Mouse (Mus musculus) kidney, postnatal 0 days (tissue): ENCODE results near the gene Slit3. TPM values are rescaled to one million over a fixed set of nuclear protein-coding genes. Genes with fewer than 3 reads are reported as not detected.

Experiments
- ATAC-seq: fragments of 200-750 bp; cut with Nextera tagmentation; replicated peaks from 2 replicates; pipeline ENCODE4 v1.8.0; 2017; ENCODE audit warnings: low read depth, moderate number of reproducible peaks, moderate TSS enrichment, moderate library complexity; ENCODE audit not compliant: low FRiP score
- DNase-seq: peaks from one replicate; pipeline ENCODE4 v3.0.0-alpha.2; 2016; ENCODE audit warnings: low spot score
- H3K27ac ChIP-seq: fragments of 300-500 bp; sonication (generic); 2 replicates; pipeline ENCODE4 v1.5.1; 2014; ENCODE audit warnings: mild to moderate bottlenecking
- H3K27me3 ChIP-seq: fragments of 300-500 bp; sonication (generic); 2 replicates; pipeline ENCODE4 v1.6.1; 2014; ENCODE audit warnings: low read length, mixed read lengths; ENCODE audit not compliant: insufficient read depth
- H3K36me3 ChIP-seq: fragments of 300-500 bp; sonication (generic); 2 replicates; pipeline ENCODE4 v1.6.1; 2014; ENCODE audit warnings: low read length, mixed read lengths; ENCODE audit not compliant: insufficient read depth
- H3K4me1 ChIP-seq: fragments of 300-500 bp; sonication (generic); replicated peaks from 2 replicates; pipeline ENCODE4 v1.6.1; 2014; ENCODE audit warnings: antibody characterized with exemption, low read length, mixed read lengths; ENCODE audit not compliant: insufficient read depth
- H3K4me2 ChIP-seq: fragments of 300-500 bp; sonication (generic); 2 replicates; pipeline ENCODE4 v1.6.1; 2014; ENCODE audit warnings: mild to moderate bottlenecking, low read length, moderate library complexity, mixed read lengths
- H3K4me3 ChIP-seq: fragments of 300-500 bp; sonication (generic); replicated peaks from 2 replicates; pipeline ENCODE4 v1.5.1; 2014; ENCODE audit warnings: low read depth, low read length
- H3K9ac ChIP-seq: fragments of 300-500 bp; sonication (generic); 2 replicates; pipeline ENCODE4 v1.6.1; 2014; ENCODE audit warnings: low read depth, low read length
- H3K9me3 ChIP-seq: fragments of 300-500 bp; sonication (generic); replicated peaks from 2 replicates; pipeline ENCODE4 v1.6.1; 2016; ENCODE audit warnings: low read length, inconsistent platforms, mixed read lengths
- CTCF ChIP-seq: IDR thresholded peaks from 2 replicates; pipeline ENCODE4 v1.5.1; 2016; ENCODE audit warnings: antibody characterized with exemption, low read depth, mild to moderate bottlenecking, moderate library complexity
- WGBS: fragments of 180-500 bp; shearing (Covaris S2); extraction: QIAGEN DNeasy Blood & Tissue Kit; methylation state at CpG from one replicate; pipeline ENCODE4 v1.1.7; 2014; 5-methylcytosine and 5-hydroxymethylcytosine counted together
- polyA plus RNA-seq: library from polyadenylated mRNA; unstranded; fragments of >200 nt; fragmentation: Nextera tagmentation; extraction: Ambion mirVana; gene quantifications from 2 replicates; pipeline ENCODE4 v1.2.1, GENCODE M21; 2015

The Slit3 gene
- polyA plus RNA-seq, 1 experiment from 2014 or later, result 6.6 TPM

GRCm38 (mm10) chr11:35593146-35594034, 472.4 kb downstream of the Slit3 start:
- Histone ChIP-seq H3K27me3 (no peaks in the 10 kb centered on the region), H3K36me3 (no peaks in the 10 kb centered on the region), H3K9me3 (no peaks in the 10 kb centered on the region), H3K9ac (no peak overlapping the region), H3K4me2 (no peak overlapping the region), H3K4me1 (no peaks in the 10 kb centered on the region), H3K27ac (no peak overlapping the region), H3K4me3 (no peak overlapping the region)
- 33% methylated on average over 14 of the region's 14 CpGs for WGBS
- peak; percentile 38; the same call in 1 of the 2 replicates for TF ChIP-seq CTCF
- peak; percentile 71 for ATAC-seq
- DNase-seq, result peak; percentile 88

DNA sequence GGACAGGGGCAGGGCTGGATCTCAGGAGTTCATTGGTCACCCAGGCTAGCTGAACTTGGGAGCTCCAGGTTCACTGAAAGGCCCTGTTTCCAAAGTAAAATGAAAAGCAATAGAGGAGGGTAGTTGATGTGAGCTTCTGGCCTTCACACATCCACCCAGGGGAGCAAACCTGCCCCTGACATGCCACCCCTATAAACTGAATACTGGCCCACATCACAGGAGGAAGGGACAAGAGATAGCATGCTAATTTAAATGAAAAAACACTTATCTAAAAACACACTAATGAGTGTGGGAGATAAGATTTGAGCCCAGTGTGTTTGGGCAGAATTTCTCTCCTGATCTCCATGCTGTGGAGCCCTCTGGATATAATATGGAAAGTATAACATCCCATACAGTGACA, 475.0 kb downstream of the Slit3 start:
- ATAC-seq, result no peak
- no peak overlapping the region for H3K9ac ChIP-seq
- H3K4me1 ChIP-seq, result no peaks in the 10 kb centered on the region
- no peaks in the 10 kb centered on the region for H3K36me3 ChIP-seq
- H3K9me3 ChIP-seq, result no peaks in the 10 kb centered on the region
- no peak overlapping the region for H3K4me3 ChIP-seq
- no peak overlapping the region for H3K4me2 ChIP-seq
- no peak for DNase-seq
- no peaks in the 10 kb centered on the region for H3K27me3 ChIP-seq
- no peak for TF ChIP-seq CTCF
- no peak overlapping the region for H3K27ac ChIP-seq

DNA sequence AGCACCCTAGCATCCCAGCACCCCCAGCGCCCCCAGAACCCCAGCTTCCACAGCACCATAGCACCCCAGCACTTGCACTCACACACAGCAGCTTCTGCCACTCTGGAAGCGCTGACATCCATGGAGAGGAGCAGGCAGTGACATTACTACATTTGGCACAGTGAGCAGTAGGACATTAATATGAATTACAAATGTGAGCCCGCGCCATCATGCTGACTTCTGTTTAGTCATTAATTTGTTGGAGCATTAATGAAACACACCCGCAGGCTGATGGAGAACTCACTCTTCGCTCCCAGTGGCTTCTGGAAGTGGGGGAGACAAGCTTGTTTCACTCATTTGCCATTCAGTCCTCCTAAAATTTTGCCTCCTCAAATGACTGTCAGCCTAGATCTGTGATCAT, 476.9 kb downstream of the Slit3 start:
- no peak overlapping the region for H3K27ac ChIP-seq
- no peaks in the 10 kb centered on the region for H3K9me3 ChIP-seq
- 81% methylated on average over 6 of the region's 6 CpGs for WGBS
- DNase-seq (no peak), ATAC-seq (no peak)
- no peak overlapping the region for H3K4me2 ChIP-seq
- H3K4me1 ChIP-seq, result no peaks in the 10 kb centered on the region; the same call in 1 of the 2 replicates
- H3K36me3 ChIP-seq, result no peaks in the 10 kb centered on the region
- H3K9ac ChIP-seq, result no peak overlapping the region
- no peak for TF ChIP-seq CTCF
- H3K27me3 ChIP-seq, result no peaks in the 10 kb centered on the region
- H3K4me3 ChIP-seq, result no peak overlapping the region

DNA sequence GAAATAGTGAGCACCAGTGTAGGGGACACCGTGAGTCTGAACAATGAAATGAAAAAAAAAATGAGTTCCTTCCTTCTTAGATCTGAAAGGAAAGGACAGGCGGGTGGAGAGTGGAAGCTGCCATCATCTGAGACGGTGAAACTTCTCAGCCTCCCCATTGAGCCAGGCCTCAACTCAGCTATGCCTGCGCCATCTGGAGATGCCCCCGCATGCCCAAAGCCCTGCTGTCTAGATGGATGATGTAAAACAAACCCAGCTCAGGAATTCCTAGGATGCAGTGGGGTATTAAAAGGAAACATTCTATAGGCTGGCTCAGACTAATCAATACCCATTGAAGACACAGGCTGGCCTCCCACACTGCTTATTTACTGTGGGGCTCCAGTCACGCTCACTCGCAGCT, 477.7 kb downstream of the Slit3 start:
- H3K4me3 ChIP-seq, result no peak overlapping the region
- no peaks in the 10 kb centered on the region; the same call in 1 of the 2 replicates for H3K4me1 ChIP-seq
- no peak overlapping the region for H3K27ac ChIP-seq
- no peak overlapping the region for H3K9ac ChIP-seq
- H3K4me2 ChIP-seq, result no peak overlapping the region
- no peaks in the 10 kb centered on the region for H3K9me3 ChIP-seq
- no peaks in the 10 kb centered on the region for H3K36me3 ChIP-seq
- DNase-seq, result peak; percentile 31
- no peak for TF ChIP-seq CTCF
- peak; percentile 40; the same call in 1 of the 2 replicates for ATAC-seq
- 57% methylated on average over 7 of the region's 7 CpGs for WGBS
- H3K27me3 ChIP-seq, result no peaks in the 10 kb centered on the region

GRCm38 (mm10) chr11:35601652-35602240, 480.7 kb downstream of the Slit3 start:
- Histone ChIP-seq H3K27ac (no peak overlapping the region), H3K36me3 (no peaks in the 10 kb centered on the region), H3K4me1 (no peaks in the 10 kb centered on the region; the same call in 1 of the 2 replicates), H3K9me3 (no peaks in the 10 kb centered on the region), H3K9ac (no peak overlapping the region), H3K4me2 (no peak overlapping the region), H3K4me3 (no peak overlapping the region), H3K27me3 (no peaks in the 10 kb centered on the region)
- DNase-seq (no peak), ATAC-seq (no peak)
- no peak for TF ChIP-seq CTCF
- WGBS, result 49% methylated on average over 10 of the region's 10 CpGs

GRCm38 (mm10) chr11:35602586-35602985, 481.6 kb downstream of the Slit3 start:
- Histone ChIP-seq H3K4me1 (no peaks in the 10 kb centered on the region; the same call in 1 of the 2 replicates), H3K36me3 (no peaks in the 10 kb centered on the region), H3K27me3 (no peaks in the 10 kb centered on the region), H3K4me2 (no peak overlapping the region), H3K9ac (no peak overlapping the region), H3K4me3 (no peak overlapping the region), H3K27ac (no peak overlapping the region), H3K9me3 (no peaks in the 10 kb centered on the region)
- ATAC-seq (no peak), DNase-seq (no peak)
- 47% methylated on average over 10 of the region's 10 CpGs for WGBS
- TF ChIP-seq CTCF, result no peak
